Mouse (Mus musculus): ENCODE results near the gene Alx1. TPM values are rescaled to one million over a fixed set of nuclear protein-coding genes. Genes with fewer than 3 reads are reported as not detected.

Gene Alx1
- polyA plus RNA-seq, 1 experiment from 2014 or later: 3.9 TPM

DNA sequence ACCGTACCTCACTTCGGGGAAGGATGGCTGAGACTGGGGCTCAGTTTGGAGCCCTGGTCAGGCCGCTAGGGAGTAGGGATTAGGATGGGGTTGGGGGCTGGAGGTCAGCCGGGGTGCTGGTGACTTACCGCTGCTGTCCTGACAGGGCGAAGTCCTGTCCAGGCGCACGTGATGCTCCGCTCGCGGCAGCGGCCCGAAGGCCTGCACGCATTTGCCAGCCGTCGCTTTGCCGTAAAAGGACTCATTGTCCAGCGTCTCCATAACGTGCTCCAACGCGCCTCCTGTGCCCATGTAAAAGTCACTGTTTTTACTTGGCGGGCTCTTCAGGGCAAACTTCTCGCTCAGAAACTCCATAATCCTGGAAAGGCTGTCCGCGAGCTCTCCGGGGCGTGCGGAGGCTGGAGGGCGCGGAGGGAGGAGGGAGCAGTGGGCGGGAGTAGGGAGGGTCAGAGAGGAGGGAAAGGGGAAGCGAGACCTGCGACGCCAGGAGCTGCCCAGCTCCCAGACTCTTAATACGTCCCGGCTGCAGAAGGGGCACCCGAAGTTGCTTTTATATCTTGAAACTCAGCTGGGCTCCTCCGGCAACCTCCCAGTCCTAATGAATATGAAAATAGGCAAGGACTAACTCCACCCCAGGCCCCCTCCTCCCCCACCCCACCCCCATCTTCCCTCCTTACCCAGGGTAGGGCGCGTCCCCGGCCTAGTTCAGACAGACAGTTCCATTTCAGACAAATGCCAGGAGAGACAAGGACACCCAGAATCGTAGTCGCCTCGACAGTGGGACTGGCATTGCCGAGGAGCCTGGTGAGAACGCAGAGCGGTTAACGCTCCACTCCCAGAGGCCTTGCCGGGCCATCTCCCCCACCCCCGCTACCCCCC, 1.5 kb downstream of the Alx1 start:
- peak overlapping the region; percentile 39 for H3K4me3 ChIP-seq (ENCODE audit: low read depth, low read length)
- H3K9me3 ChIP-seq (ENCODE audit: control insufficient read depth, low read length): no peaks in the 10 kb centered on the region
- peaks cover 30% of the 10 kb centered on the region for H3K27me3 ChIP-seq (ENCODE audit: control insufficient read depth, insufficient read depth, low read length)
- H3K9ac ChIP-seq (ENCODE audit: low read length): 0 out of 2 replicates have a peak overlapping the region, but pooled peaks have one; percentile 27
- ATAC-seq (ENCODE audit: insufficient number of reproducible peaks, low FRiP score, low TSS enrichment, low read depth) (peak; percentile 87), DNase-seq (ENCODE audit: low spot score) (peak; percentile 73)
- 0 out of 2 replicates have a peak, but pooled peaks cover 6% of the 10 kb centered on the region for H3K4me1 ChIP-seq (ENCODE audit: control insufficient read depth, insufficient read depth, low read length)
- H3K4me2 ChIP-seq (ENCODE audit: low read depth, severe bottlenecking): peak overlapping the region; percentile 60
- 1% methylated on average over 47 of the region's 50 CpGs for WGBS
- no peaks in the 10 kb centered on the region for H3K36me3 ChIP-seq (ENCODE audit: control insufficient read depth, insufficient read depth, low read length)
- H3K27ac ChIP-seq (replicated peaks; ENCODE audit: low read depth, low read length): no peak overlapping the region

DNA sequence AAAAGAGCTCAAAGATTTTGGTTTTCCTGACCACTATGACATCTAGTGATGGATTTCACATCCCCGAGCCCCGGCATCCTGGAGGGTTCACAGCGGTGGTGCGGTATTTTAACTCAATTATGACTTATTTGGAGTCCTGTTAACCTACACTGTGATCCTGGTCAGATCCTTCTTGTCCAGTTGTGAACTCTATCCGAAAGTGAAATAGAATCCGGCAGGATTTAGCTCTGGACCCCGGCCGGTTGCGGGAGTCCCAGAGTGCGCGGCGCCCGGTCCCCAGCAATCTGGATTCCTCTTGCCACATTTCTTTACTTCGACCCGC, 2.1 kb downstream of the Alx1 start:
- no peaks in the 10 kb centered on the region for H3K9me3 ChIP-seq (ENCODE audit: control insufficient read depth, low read length)
- H3K27me3 ChIP-seq (ENCODE audit: control insufficient read depth, insufficient read depth, low read length): peaks cover 25% of the 10 kb centered on the region
- ATAC-seq (ENCODE audit: insufficient number of reproducible peaks, low FRiP score, low TSS enrichment, low read depth) (0 out of 2 replicates have a peak, but pooled peaks have one; percentile 0), DNase-seq (ENCODE audit: low spot score) (peak; percentile 74)
- no peak overlapping the region for H3K9ac ChIP-seq (ENCODE audit: low read length)
- no peaks in the 10 kb centered on the region for H3K36me3 ChIP-seq (ENCODE audit: control insufficient read depth, insufficient read depth, low read length)
- under 1% methylated on average over 15 of the region's 15 CpGs for WGBS
- H3K4me2 ChIP-seq (ENCODE audit: low read depth, severe bottlenecking): peak overlapping the region; percentile 60
- no peak overlapping the region for H3K27ac ChIP-seq (replicated peaks; ENCODE audit: low read depth, low read length)
- peak overlapping the region; percentile 39 for H3K4me3 ChIP-seq (ENCODE audit: low read depth, low read length)
- 0 out of 2 replicates have a peak, but pooled peaks cover 6% of the 10 kb centered on the region for H3K4me1 ChIP-seq (ENCODE audit: control insufficient read depth, insufficient read depth, low read length)

DNA sequence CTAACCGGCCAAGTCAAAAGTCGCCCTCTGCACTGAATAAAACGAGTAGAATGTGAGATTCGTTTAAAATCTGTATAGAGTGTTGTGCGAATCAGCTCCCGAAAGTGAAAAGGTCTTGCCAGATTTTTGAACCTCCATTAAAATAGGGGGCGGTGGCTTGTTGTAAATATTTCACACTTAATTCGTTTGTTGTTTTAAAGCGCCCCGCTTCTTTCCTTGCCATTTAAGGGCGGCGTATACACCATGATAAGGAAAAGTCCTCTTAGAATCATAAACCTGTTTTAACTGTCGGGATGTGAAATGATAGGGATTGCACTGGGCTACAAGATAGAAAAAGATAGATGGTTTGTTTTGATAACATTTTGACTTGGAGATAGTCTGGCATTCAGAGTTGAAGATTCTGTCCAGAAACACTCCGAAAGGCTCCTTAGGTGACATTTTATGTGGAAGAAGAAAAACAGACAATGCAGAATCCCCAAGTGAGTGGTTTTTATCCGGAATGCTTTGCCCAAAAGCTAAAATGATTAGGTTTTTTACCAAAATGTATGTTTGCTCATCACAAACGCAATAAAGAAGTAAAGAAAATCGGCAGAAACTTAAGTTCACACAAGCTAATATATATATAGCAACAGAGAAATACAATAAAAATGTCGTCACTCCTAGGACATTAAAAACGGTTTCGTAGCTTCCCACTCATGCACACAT, 2.6 kb downstream of the Alx1 start:
- H3K27ac ChIP-seq (replicated peaks; ENCODE audit: low read depth, low read length): no peak overlapping the region
- 0 out of 2 replicates have a peak, but pooled peaks cover 6% of the 10 kb centered on the region for H3K4me1 ChIP-seq (ENCODE audit: control insufficient read depth, insufficient read depth, low read length)
- H3K36me3 ChIP-seq (ENCODE audit: control insufficient read depth, insufficient read depth, low read length): no peaks in the 10 kb centered on the region
- DNase-seq (ENCODE audit: low spot score) (peak; percentile 44), ATAC-seq (ENCODE audit: insufficient number of reproducible peaks, low FRiP score, low TSS enrichment, low read depth) (no peak)
- under 1% methylated on average over 20 of the region's 20 CpGs for WGBS
- peak overlapping the region; percentile 60 for H3K4me2 ChIP-seq (ENCODE audit: low read depth, severe bottlenecking)
- no peak overlapping the region for H3K9ac ChIP-seq (ENCODE audit: low read length)
- H3K4me3 ChIP-seq (ENCODE audit: low read depth, low read length): peak overlapping the region; percentile 39
- peaks cover 23% of the 10 kb centered on the region for H3K27me3 ChIP-seq (ENCODE audit: control insufficient read depth, insufficient read depth, low read length)
- H3K9me3 ChIP-seq (ENCODE audit: control insufficient read depth, low read length): no peaks in the 10 kb centered on the region

DNA sequence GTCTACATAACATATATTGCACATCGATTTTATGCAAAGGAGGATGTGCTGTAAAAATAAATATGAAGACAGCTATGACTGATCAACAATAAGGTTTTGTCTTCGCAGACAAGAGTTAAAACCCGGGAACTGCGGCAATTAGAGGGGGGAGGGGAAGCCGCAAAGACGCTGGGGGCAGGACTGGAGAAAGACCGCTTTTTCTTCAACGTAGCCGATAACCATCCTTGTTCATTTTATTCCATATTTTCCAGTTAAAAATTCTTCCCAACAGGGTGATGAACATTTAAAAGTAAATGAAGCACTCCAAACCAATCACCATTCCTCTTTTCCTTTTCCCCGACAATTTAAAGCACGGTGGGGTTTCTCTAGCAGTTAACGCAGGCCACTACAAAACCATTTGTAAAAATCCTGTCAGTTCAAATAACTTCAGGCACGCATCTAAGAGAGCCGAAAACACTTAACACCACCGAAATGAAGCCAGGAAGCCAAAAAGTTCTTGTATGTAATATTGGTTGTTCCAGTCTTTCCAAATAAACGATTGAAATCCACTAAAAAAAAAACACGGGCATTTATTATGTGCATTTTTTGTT, 3.3 kb downstream of the Alx1 start:
- Histone ChIP-seq H3K27me3 (ENCODE audit: control insufficient read depth, insufficient read depth, low read length) (peaks cover 20% of the 10 kb centered on the region), H3K27ac (replicated peaks; ENCODE audit: low read depth, low read length) (no peak overlapping the region)
- no peak for ATAC-seq (ENCODE audit: insufficient number of reproducible peaks, low FRiP score, low TSS enrichment, low read depth)

DNA sequence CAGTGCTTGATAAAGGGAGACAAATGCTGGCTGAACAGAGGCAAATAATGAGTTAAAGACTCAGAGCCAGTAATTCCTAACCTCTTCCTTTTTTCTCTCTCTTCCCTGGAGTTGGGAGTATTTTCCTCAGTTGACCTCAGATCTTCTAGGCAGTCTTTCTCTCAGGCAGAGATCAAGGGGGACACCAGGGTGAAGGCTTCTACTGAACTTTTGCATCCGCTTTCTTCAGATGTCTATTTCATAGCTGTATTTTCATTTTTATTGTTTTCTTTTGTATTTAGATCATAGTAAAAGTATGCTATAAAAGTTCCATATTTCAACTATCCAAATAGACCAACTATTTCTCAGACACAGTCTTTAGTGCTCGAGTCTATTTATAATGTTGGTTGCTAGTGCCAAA, 27.5 kb downstream of the Alx1 start:
- Histone ChIP-seq H3K4me1 (ENCODE audit: control insufficient read depth, insufficient read depth, low read length) (no peaks in the 10 kb centered on the region), H3K4me2 (ENCODE audit: low read depth, severe bottlenecking) (no peak overlapping the region), H3K4me3 (ENCODE audit: low read depth, low read length) (no peak overlapping the region), H3K36me3 (ENCODE audit: control insufficient read depth, insufficient read depth, low read length) (no peaks in the 10 kb centered on the region), H3K9ac (ENCODE audit: low read length) (no peak overlapping the region), H3K27ac (replicated peaks; ENCODE audit: low read depth, low read length) (no peak overlapping the region), H3K27me3 (ENCODE audit: control insufficient read depth, insufficient read depth, low read length) (no peaks in the 10 kb centered on the region), H3K9me3 (ENCODE audit: control insufficient read depth, low read length) (no peaks in the 10 kb centered on the region)
- ATAC-seq (ENCODE audit: insufficient number of reproducible peaks, low FRiP score, low TSS enrichment, low read depth) (no peak), DNase-seq (ENCODE audit: low spot score) (no peak)
- 82% methylated on average over 2 of the region's 2 CpGs for WGBS

More for the DNA sequence above, 3.3 kb downstream of the Alx1 start:
- WGBS: under 1% methylated on average over 17 of the region's 17 CpGs
- no peak overlapping the region for H3K9ac ChIP-seq (ENCODE audit: low read length)
- H3K4me3 ChIP-seq (ENCODE audit: low read depth, low read length): peak overlapping the region; percentile 19
- H3K9me3 ChIP-seq (ENCODE audit: control insufficient read depth, low read length): no peaks in the 10 kb centered on the region
- no peaks in the 10 kb centered on the region for H3K36me3 ChIP-seq (ENCODE audit: control insufficient read depth, insufficient read depth, low read length)
- no peak for DNase-seq (ENCODE audit: low spot score)
- 0 out of 2 replicates have a peak, but pooled peaks cover 6% of the 10 kb centered on the region for H3K4me1 ChIP-seq (ENCODE audit: control insufficient read depth, insufficient read depth, low read length)
- peak overlapping the region; percentile 60 for H3K4me2 ChIP-seq (ENCODE audit: low read depth, severe bottlenecking)

DNA sequence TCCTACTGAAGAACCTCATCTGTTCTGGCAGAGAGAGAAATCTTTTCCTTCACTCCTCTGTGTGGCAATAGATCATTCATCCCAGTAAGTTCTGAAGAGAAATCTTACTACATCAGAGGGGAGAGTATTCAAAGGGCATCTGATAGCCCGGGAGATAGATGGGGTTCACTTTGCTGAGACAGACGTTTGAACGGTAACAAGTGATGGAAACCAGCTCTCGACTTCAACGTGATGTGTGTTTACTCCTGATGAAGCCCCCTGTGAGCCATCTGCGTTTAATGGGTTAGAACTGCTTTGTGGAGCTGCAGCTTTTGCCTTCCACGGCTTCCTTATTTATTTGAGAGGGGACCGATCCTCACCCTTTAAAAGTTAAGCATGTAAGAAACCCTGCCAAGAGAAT, 29.1 kb downstream of the Alx1 start:
- 13% methylated on average over 8 of the region's 8 CpGs for WGBS
- no peak overlapping the region for H3K4me3 ChIP-seq (ENCODE audit: low read depth, low read length)
- no peak for ATAC-seq (ENCODE audit: insufficient number of reproducible peaks, low FRiP score, low TSS enrichment, low read depth)

DNA sequence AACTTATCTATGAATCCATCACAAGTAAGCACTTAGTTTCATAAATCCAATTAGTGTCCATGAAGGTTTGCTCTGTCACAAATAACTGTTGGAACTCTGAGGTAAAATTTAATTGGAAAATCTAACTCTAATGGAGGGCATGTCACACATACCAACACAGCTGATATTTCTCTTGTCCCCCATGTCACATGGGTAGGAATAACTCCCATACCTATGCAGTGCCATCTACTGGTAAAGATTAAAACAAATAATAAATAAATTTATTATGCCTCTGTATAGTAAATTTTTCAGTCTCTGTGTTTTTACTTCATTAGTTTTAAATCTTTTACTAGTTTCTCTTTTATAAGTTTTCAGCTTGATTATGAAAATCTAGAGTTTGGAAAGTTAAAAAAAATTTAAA, 30.4 kb downstream of the Alx1 start:
- no peaks in the 10 kb centered on the region for H3K27me3 ChIP-seq (ENCODE audit: control insufficient read depth, insufficient read depth, low read length)
- no peak overlapping the region for H3K4me3 ChIP-seq (ENCODE audit: low read depth, low read length)
- H3K9ac ChIP-seq (ENCODE audit: low read length): no peak overlapping the region
- no peak for DNase-seq (ENCODE audit: low spot score)
- ATAC-seq (ENCODE audit: insufficient number of reproducible peaks, low FRiP score, low TSS enrichment, low read depth): no peak
- no peak overlapping the region for H3K27ac ChIP-seq (replicated peaks; ENCODE audit: low read depth, low read length)
- H3K9me3 ChIP-seq (ENCODE audit: control insufficient read depth, low read length): no peaks in the 10 kb centered on the region
- H3K4me2 ChIP-seq (ENCODE audit: low read depth, severe bottlenecking): no peak overlapping the region
- no peaks in the 10 kb centered on the region for H3K36me3 ChIP-seq (ENCODE audit: control insufficient read depth, insufficient read depth, low read length)
- no peaks in the 10 kb centered on the region for H3K4me1 ChIP-seq (ENCODE audit: control insufficient read depth, insufficient read depth, low read length)

More for the DNA sequence above, 29.1 kb downstream of the Alx1 start:
- peak; percentile 36 for DNase-seq (ENCODE audit: low spot score)
- Histone ChIP-seq H3K4me1 (ENCODE audit: control insufficient read depth, insufficient read depth, low read length) (no peaks in the 10 kb centered on the region), H3K9me3 (ENCODE audit: control insufficient read depth, low read length) (no peaks in the 10 kb centered on the region), H3K4me2 (ENCODE audit: low read depth, severe bottlenecking) (0 out of 2 replicates have a peak overlapping the region, but pooled peaks have one; percentile 1), H3K9ac (ENCODE audit: low read length) (no peak overlapping the region), H3K27me3 (ENCODE audit: control insufficient read depth, insufficient read depth, low read length) (no peaks in the 10 kb centered on the region), H3K27ac (replicated peaks; ENCODE audit: low read depth, low read length) (no peak overlapping the region), H3K36me3 (ENCODE audit: control insufficient read depth, insufficient read depth, low read length) (no peaks in the 10 kb centered on the region)

DNA sequence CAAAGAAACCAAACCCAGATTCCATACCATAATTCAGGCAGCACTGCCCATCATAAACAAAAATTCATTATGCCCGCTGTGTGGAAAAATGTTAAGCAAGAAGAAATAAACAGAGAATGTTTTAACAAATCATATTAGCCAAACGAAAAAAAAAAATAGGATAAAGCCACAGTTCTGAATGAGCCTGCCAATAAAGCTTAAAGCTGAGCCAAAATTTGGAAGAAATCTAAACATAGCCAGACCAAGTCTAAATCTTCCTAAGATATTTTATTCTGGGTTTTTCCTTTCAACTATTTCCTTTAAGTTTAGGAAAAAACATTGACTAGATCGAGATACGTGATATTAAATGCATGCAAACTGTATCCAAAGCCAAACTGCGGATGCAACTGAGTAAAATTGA, 54.9 kb downstream of the Alx1 start:
- 94% methylated on average over 5 of the region's 5 CpGs for WGBS
- H3K4me2 ChIP-seq (ENCODE audit: low read depth, severe bottlenecking): no peak overlapping the region

More for the DNA sequence above, 54.9 kb downstream of the Alx1 start:
- H3K4me1 ChIP-seq (ENCODE audit: control insufficient read depth, insufficient read depth, low read length): no peaks in the 10 kb centered on the region
- no peak overlapping the region for H3K4me3 ChIP-seq (ENCODE audit: low read depth, low read length)
- DNase-seq (ENCODE audit: low spot score) (no peak), ATAC-seq (ENCODE audit: insufficient number of reproducible peaks, low FRiP score, low TSS enrichment, low read depth) (no peak)
- H3K9ac ChIP-seq (ENCODE audit: low read length): no peak overlapping the region
- H3K36me3 ChIP-seq (ENCODE audit: control insufficient read depth, insufficient read depth, low read length): no peaks in the 10 kb centered on the region
- H3K27me3 ChIP-seq (ENCODE audit: control insufficient read depth, insufficient read depth, low read length): no peaks in the 10 kb centered on the region
- H3K27ac ChIP-seq (replicated peaks; ENCODE audit: low read depth, low read length): no peak overlapping the region
- H3K9me3 ChIP-seq (ENCODE audit: control insufficient read depth, low read length): no peaks in the 10 kb centered on the region

Measured in limb, embryonic 11.5 days (tissue).